Mouse (Mus musculus) liver, postnatal 0 days (tissue): ENCODE data around the gene Krt39.

Experiments
- CTCF ChIP-seq: sonication (generic); IDR thresholded peaks from 2 replicates; pipeline ENCODE4 v1.5.1; 2016; ENCODE audit warnings: antibody characterized with exemption, low read depth
- EP300 ChIP-seq: IDR thresholded peaks from 2 replicates; pipeline ENCODE4 v1.6.1; 2016; ENCODE audit warnings: antibody characterized with exemption, low read depth, mild to moderate bottlenecking

GRCm38 (mm10) chr11:99494741-99495140 lies 26.4 kb downstream of the Krt39 start:
- TF ChIP-seq CTCF, result no peak
- no peak for TF ChIP-seq EP300
